Mouse (Mus musculus) T-cell, adult 2 months (primary cell): ENCODE data around the gene Slirp.

Experiments used
- DNase-seq: peaks from one replicate; pipeline ENCODE4 v3.0.0; 2022; ENCODE audit warnings: low spot score

Slirp gene

DNA sequence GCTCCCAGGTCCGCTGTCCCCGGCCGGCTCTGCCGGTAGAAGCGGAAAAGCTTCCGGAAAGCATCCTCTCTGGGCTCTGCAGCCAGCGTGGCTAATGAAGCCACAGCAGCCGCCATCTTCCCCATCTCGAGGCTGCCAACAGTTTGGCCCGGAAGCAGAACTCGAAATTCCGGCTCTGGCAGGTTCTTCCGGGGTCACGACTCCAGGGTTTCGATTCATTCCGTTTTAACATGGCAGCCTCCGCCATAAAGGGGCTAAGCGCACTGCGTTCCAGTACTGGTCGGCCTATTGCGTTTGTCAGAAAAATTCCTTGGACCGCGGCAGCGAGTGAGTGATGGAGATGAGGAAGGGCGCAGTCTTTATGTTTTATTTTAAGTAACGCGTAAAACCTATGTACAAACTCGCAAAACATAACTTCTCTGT is at the start of gene Slirp, which contains the start of gene Alkbh1:
Slirp (plus strand) TSS at position 197 of the 423 bp plus-strand sequence.
Alkbh1 (minus strand) TSS at position 318 of the 423 bp plus-strand sequence.
- peak; percentile 90 for DNase-seq

DNA sequence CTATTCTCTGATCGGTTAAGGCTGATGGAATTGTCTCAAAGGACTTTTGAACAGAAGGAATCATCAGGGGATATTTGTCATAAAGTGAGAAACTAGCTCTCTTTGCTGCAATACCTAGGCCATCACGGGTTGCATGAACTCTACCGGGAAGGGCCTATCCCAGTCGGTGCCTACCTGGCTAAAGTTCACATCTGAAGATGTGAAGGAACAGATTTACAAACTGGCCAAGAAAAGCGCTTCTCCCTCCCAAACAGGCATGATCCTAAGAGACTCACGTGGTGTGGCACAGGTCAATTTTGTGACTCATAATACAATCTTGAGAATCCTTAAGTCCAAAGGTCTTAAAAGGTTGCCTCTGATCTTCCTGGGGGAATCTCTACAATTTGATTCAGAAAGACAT is 49.4 kb upstream of the Slirp start:
- no peak for DNase-seq

DNA sequence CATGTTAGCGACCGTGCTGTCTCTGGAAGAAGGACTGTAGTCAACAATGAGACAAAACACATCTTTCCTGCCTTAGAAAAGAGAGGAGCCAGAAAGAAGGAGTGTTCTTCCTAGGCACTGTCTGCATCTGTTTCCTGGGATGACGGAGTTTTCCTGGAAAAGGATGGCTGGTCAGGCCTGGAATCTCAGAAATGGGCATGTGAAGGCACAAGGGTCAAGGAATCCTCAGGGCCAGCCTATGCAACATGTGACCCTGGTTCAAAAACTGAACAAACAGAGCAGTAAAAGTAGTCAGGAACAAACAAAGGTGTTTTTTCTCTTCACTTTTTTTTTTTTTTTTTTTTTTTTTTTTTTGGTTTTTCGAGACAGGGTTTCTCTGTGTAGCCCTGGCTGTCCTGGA is 46.6 kb upstream of the Slirp start:
- DNase-seq, result no peak

GRCm38 (mm10) chr12:87397811-87398417 is 45.8 kb upstream of the Slirp start:
- DNase-seq, result no peak

DNA sequence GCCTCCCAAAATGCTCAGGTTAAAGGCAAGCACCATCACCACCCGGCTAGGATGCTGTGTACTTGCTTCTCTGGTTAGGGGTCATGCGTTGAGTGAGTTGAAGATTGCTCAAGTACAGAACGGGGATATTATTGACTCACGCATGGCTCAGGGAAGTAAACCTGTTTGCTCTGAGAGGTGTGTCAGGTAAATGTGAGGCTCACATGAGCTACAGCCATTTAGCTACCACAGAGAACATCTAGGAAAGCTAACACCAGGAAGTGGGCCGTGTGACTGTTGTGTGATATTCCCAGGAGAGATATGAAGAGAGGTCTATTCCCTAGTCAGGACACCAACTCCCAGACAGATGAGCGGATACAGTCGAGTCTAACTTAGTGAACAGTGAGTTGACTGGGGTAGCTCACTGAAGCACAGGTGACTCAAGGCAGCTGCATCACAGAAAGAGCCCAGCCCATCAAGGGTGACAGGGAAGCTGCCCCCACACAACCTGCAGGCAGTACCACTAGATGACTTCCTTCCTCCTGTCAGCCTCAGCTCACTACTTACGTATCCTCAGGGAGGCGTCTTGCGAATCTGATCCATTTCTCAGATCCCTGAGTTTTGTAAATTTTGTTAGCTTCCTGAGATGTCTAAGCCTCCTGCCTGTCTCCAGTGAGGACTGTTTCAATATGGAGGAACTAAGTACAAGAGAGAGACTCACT is 44.4 kb upstream of the Slirp start:
- no peak for DNase-seq

DNA sequence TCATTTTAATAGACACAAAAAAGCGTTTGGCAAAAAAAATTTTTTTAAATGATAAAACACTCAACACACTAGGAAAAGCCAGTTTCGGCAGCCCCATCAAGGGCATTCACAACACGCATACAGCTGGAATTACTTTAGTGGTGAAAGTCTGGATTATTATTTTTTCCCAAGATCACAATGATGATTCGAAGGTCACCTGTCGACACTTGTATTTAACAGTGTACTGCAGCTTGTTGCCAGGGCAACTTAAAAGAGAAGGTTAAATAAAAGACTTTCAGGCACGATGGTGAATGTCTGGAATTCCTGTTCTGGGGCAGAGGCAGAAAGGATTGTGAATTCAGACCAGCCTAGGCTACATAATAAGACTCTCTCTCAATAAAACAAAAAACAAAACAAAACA is 41.8 kb upstream of the Slirp start:
- DNase-seq, result no peak

- DNase-seq, result no peak
Measured at GRCm38 (mm10) chr12:87405165-87405564, 38.5 kb upstream of the Slirp start.

GRCm38 (mm10) chr12:87405721-87406120 is 38.0 kb upstream of the Slirp start:
- DNase-seq, result no peak

DNA sequence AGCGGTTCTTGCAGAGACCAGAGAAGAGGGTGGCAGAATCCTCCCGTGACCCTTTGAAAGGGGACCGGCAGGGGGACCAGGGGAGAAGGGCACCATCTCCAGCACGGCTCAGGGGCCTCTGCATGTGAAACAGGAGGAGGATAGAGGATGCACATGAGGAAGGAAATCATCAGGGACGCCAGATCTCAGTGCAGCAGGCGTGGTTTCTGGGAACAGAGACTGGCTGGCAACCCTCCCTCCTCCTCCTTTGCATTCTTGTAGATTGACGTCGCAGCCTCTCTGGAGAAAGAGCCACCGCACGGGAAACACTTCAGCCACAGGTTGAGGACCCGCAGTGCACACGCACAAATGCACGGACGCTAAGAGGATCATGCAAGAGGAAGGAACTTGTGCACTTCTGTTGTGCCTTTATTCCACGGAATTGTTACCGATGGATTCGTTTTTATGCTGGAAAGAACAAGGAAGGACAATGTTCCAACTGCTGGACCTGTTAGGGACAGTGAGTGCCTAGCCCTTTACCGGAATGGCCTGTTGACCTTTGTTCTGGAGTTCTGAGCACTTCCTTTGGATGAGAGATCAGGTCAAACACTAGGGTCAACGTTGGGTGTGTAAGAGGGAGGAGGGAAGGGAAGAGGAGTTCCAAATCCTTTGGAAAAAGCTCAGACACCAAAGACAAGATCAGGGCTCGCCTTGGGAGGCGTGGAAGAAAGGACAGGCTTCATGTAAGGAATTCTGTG is 35.7 kb upstream of the Slirp start:
- no peak for DNase-seq

- no peak for DNase-seq
Measured at GRCm38 (mm10) chr12:87409123-87409522, 34.6 kb upstream of the Slirp start.

DNA sequence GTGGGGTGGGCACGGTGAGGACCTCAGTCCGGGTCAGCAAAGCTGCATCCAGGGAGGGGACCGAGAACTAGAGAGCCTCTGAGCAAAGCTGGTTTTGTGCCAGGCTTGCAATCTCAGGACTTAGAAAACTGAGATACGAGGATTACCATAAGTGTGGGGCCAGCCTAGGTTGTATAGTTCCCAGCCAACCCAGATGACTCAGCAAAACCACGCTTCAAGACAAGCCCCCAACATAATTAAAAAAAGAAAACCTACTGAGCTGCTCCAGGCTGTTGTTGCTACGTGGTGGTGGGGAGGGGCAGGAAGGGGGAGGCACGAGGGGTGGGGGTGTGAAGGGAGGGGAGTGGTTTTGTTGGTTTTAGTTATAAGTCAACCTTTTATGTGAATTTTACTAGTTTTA is 32.7 kb upstream of the Slirp start:
- DNase-seq, result no peak

GRCm38 (mm10) chr12:87413179-87413790 is 30.4 kb upstream of the Slirp start:
- DNase-seq, result peak; percentile 41

DNA sequence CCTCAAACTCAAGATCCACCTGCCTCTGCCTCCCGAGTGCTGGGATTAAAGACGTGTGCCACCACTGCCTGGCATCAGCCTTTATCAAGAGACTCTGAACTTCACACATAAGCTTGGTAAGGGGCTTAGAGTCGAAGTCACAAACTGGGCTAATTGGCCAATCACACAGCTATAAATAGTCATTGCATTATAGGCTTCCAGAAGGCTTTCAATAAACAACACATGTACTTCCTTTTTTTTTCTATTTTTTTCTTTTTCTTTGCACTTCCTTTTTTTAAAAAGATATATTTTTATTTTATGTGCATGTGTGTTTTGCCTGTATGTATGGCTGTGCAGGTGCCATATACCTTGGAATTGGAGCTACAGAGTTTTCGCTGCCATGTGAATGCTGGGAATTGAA is 28.3 kb upstream of the Slirp start:
- DNase-seq, result no peak

- DNase-seq, result peak; percentile 51
Measured at GRCm38 (mm10) chr12:87416690-87417089, 27.0 kb upstream of the Slirp start.

- DNase-seq, result no peak
Measured at GRCm38 (mm10) chr12:87418921-87419320, 24.8 kb upstream of the Slirp start.

- DNase-seq, result no peak
Measured at GRCm38 (mm10) chr12:87419974-87420485, 23.7 kb upstream of the Slirp start.

- no peak for DNase-seq
Measured at GRCm38 (mm10) chr12:87421708-87422507, 21.8 kb upstream of the Slirp start.

DNA sequence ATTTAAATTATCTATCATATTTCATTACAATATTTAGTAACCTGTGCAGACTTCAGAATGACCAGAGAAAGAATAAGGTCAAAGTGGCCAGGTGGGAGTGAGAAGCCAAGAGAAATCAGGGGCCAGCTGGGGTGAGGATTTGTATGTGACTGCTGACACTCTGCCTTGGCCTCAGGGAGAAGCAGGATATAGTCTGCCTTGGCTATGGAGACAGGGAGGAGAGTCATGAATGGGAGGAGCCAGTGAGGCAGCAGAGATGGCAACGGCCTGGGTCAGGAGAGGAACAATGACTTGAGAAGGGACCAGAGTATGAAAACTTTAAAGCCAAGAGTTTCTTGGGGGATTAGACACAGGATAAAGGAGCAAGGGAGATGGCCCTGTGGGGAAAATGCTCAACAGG is 20.0 kb upstream of the Slirp start:
- no peak for DNase-seq

GRCm38 (mm10) chr12:87424516-87424915 is 19.2 kb upstream of the Slirp start:
- DNase-seq, result no peak

DNA sequence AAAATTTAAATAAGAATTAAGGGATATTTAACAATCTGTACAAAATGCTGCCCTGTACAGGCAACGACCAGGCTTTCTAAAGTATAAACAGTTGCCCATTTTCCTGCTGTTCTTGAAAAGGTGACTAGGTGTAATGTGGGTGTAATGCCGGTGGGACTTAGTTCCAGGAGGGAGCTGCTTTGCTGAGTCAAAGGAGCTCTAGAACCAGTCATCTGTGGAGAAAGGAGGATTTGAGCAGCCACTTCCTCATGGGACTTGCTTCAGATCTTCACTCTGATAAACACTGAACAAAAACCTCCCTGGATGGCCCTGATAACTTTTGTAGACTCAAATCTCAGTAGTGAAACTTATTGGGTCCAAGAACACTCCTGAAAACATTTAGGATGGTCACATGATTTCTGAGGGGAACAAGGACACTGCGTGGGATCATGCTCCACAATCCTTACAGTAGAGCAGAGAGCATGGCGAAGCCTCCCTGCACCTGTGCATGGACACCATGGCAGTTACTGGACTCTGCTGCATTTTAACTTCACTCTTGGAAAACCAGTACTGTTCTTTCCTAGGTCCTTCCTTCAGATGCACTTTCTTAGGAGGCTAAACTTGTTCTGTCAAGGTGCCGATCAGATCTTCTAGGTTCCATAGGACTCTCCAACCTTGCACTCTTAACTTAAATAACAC is 17.2 kb upstream of the Slirp start:
- DNase-seq, result no peak

GRCm38 (mm10) chr12:87428295-87428694 is 15.4 kb upstream of the Slirp start:
- no peak for DNase-seq
